Mouse (Mus musculus): Measurements from ENCODE around the gene Cd101. TPM values are rescaled to one million over a fixed set of nuclear protein-coding genes. Genes with fewer than 3 reads are reported as not detected.

Gene Cd101
- polyA plus RNA-seq, 1 experiment: not detected

DNA sequence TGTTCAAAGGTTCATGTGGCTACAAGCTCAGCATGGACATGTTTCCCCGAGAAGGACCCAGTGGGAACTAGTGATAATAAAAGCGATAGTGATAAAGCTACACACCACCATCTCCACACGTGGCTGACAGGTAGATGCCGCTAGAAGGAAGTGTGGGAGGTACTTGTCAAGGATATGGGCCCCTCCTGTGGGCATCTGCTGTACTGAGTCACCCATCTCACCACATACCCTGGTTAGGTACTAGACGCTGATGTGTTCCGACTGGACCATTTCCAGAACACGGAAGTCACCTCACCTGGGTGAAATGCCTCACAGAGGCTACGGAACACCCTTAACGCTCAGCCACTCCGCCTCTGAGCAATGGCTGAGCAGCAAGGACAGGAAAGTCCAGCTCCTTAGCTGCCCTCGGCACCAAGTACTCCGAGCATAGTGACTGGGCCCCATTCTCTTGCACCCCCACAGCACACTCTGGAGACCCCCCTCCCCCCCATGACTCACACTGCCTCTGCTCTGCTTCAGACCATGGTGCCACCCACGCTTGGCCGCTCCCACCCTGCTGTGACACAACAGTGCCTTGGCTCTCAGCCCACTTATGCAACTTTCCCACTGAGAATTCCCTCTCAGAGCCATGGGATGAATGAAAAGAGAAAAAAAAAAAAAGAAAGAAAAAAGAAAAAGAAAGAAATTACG is 18.4 kb upstream of the Cd101 start:
- Histone ChIP-seq H3K4me1 (ENCODE audit: control insufficient read depth, insufficient read depth, low read length) (no peaks in the 10 kb centered on the region), H3K27ac (ENCODE audit: insufficient read depth, low read length) (no peak overlapping the region), H3K4me3 (ENCODE audit: insufficient read depth, low read length) (no peak overlapping the region)
- TF ChIP-seq CTCF (IDR thresholded peaks at IDR 0.05; ENCODE audit: borderline replicate concordance, insufficient read depth, low read length) (no peak), POLR2A (IDR thresholded peaks at IDR 0.05; ENCODE audit: low read depth, low read length) (no peak)

- Histone ChIP-seq H3K4me3 (ENCODE audit: insufficient read depth, low read length) (no peak overlapping the region), H3K27ac (ENCODE audit: insufficient read depth, low read length) (no peak overlapping the region), H3K4me1 (ENCODE audit: control insufficient read depth, insufficient read depth, low read length) (no peaks in the 10 kb centered on the region)
- TF ChIP-seq POLR2A (IDR thresholded peaks at IDR 0.05; ENCODE audit: low read depth, low read length) (no peak), CTCF (IDR thresholded peaks at IDR 0.05; ENCODE audit: borderline replicate concordance, insufficient read depth, low read length) (no peak)
Observed at GRCm38 (mm10) chr3:101045431-101045830, 16.1 kb upstream of the Cd101 start.

DNA sequence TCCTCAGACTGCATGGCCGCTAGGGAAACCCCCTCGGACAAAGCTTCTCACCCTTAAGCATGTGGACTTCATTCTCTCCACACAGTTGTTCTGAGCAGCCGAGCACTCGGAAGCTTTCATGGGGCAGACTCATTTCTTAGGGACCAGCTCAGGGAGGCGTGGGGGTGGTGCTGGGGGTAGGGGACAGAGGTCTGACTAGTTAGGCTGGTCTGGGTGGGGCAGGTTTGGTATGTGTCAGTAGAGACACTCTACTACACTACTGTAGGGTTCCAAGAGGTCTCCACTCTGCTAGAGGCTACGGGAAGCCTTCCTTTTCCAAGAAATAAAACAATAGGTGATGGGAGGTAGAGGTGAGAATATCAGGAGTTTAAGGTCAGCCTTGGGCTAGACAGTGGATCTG is 15.3 kb upstream of the Cd101 start:
- no peaks in the 10 kb centered on the region for H3K4me1 ChIP-seq (ENCODE audit: control insufficient read depth, insufficient read depth, low read length)
- no peak overlapping the region for H3K4me3 ChIP-seq (ENCODE audit: insufficient read depth, low read length)
- TF ChIP-seq POLR2A (IDR thresholded peaks at IDR 0.05; ENCODE audit: low read depth, low read length): no peak
- no peak for TF ChIP-seq CTCF (IDR thresholded peaks at IDR 0.05; ENCODE audit: borderline replicate concordance, insufficient read depth, low read length)
- H3K27ac ChIP-seq (ENCODE audit: insufficient read depth, low read length): no peak overlapping the region

GRCm38 (mm10) chr3:101041997-101042396 is 12.6 kb upstream of the Cd101 start:
- no peak overlapping the region for H3K27ac ChIP-seq (ENCODE audit: insufficient read depth, low read length)
- no peaks in the 10 kb centered on the region for H3K4me1 ChIP-seq (ENCODE audit: control insufficient read depth, insufficient read depth, low read length)
- H3K4me3 ChIP-seq (ENCODE audit: insufficient read depth, low read length): no peak overlapping the region
- no peak for TF ChIP-seq POLR2A (IDR thresholded peaks at IDR 0.05; ENCODE audit: low read depth, low read length)
- no peak for TF ChIP-seq CTCF (IDR thresholded peaks at IDR 0.05; ENCODE audit: borderline replicate concordance, insufficient read depth, low read length)

DNA sequence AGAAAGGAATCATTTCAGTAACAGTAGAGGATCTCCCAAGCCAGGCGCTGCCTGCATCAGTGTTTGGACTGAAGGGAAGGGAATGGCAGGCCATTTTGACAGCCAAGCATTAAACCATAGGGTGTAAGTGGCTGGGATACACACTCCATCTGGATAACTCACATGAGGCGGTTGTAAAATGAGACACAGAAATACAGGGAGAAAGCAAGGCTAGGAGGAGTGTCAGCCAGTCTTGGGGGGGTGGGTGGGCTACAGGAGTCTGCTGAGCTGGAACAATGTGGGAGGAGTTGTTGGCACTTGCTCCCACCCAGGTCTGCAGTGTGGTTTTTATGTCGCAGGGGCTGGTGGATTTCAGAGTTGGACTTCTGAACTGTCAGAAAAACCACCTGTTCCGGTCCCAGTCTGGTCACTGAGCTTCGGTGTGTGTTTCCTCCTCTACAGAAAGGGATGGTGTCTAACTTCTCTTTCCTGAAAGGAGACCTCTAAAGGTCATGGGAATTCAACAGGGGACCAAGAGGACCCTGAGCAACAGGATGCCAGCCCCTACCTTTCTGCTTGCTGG is 8.7 kb upstream of the Cd101 start:
- Histone ChIP-seq H3K4me3 (ENCODE audit: insufficient read depth, low read length) (no peak overlapping the region), H3K27ac (ENCODE audit: insufficient read depth, low read length) (no peak overlapping the region), H3K4me1 (ENCODE audit: control insufficient read depth, insufficient read depth, low read length) (no peaks in the 10 kb centered on the region)
- no peak for TF ChIP-seq POLR2A (IDR thresholded peaks at IDR 0.05; ENCODE audit: low read depth, low read length)
- no peak for TF ChIP-seq CTCF (IDR thresholded peaks at IDR 0.05; ENCODE audit: borderline replicate concordance, insufficient read depth, low read length)

- H3K27ac ChIP-seq (ENCODE audit: insufficient read depth, low read length): no peak overlapping the region
- H3K4me3 ChIP-seq (ENCODE audit: insufficient read depth, low read length): no peak overlapping the region
- no peaks in the 10 kb centered on the region for H3K4me1 ChIP-seq (ENCODE audit: control insufficient read depth, insufficient read depth, low read length)
- no peak for TF ChIP-seq CTCF (IDR thresholded peaks at IDR 0.05; ENCODE audit: borderline replicate concordance, insufficient read depth, low read length)
- no peak for TF ChIP-seq POLR2A (IDR thresholded peaks at IDR 0.05; ENCODE audit: low read depth, low read length)
Observed at GRCm38 (mm10) chr3:101036001-101036400, 6.6 kb upstream of the Cd101 start.

DNA sequence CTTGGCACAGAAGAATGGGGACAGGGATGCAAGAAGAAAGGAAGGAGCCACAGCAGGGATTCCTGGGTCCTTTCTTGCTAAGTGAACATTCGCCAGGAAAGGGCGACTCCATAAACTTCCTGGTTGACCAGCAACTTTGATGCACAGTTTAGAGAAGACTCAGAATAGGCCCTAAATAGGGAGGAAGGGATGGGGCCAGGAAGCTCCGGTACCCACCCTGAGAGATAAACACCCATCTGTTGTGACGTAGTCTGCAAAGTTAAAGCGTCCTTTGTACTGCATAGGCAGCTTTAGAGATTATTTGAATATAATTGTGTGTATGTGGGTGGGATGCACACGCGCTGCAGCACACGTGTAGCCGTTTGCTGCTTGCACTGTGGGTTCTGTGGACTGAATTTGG is 5.2 kb upstream of the Cd101 start:
- Histone ChIP-seq H3K27ac (ENCODE audit: insufficient read depth, low read length) (no peak overlapping the region), H3K4me1 (ENCODE audit: control insufficient read depth, insufficient read depth, low read length) (no peaks in the 10 kb centered on the region), H3K4me3 (ENCODE audit: insufficient read depth, low read length) (no peak overlapping the region)
- no peak for TF ChIP-seq POLR2A (IDR thresholded peaks at IDR 0.05; ENCODE audit: low read depth, low read length)
- no peak for TF ChIP-seq CTCF (IDR thresholded peaks at IDR 0.05; ENCODE audit: borderline replicate concordance, insufficient read depth, low read length)

GRCm38 (mm10) chr3:101033644-101034043 is 4.3 kb upstream of the Cd101 start:
- Histone ChIP-seq H3K27ac (ENCODE audit: insufficient read depth, low read length) (no peak overlapping the region), H3K4me3 (ENCODE audit: insufficient read depth, low read length) (no peak overlapping the region), H3K4me1 (ENCODE audit: control insufficient read depth, insufficient read depth, low read length) (no peaks in the 10 kb centered on the region)
- no peak for TF ChIP-seq CTCF (IDR thresholded peaks at IDR 0.05; ENCODE audit: borderline replicate concordance, insufficient read depth, low read length)

- H3K27ac ChIP-seq (ENCODE audit: insufficient read depth, low read length): no peak overlapping the region
- TF ChIP-seq POLR2A (IDR thresholded peaks at IDR 0.05; ENCODE audit: low read depth, low read length) (no peak), CTCF (IDR thresholded peaks at IDR 0.05; ENCODE audit: borderline replicate concordance, insufficient read depth, low read length) (no peak)
- no peaks in the 10 kb centered on the region for H3K4me1 ChIP-seq (ENCODE audit: control insufficient read depth, insufficient read depth, low read length)
- H3K4me3 ChIP-seq (ENCODE audit: insufficient read depth, low read length): no peak overlapping the region
Observed at GRCm38 (mm10) chr3:101031456-101032142, 2.2 kb upstream of the Cd101 start.

DNA sequence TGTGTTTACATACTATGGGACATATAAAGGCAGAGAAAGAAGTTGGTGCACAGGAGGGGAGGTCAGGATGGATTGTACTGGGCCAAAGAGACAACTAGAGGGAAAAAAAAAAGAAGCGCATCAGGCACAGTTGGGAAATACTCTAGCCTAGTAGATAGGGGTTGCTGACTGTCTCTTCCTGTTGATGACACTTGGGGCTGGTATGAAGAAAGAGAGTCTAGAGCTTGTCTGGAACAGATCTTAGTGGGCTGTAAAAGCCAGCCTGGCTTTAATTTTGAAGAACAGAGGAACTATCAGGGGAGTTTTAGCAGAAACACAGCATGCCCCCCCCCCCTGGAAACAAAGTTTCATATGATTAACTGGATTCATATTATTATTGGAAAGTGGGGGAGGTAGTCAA is 1.3 kb upstream of the Cd101 start:
- no peak for TF ChIP-seq POLR2A (IDR thresholded peaks at IDR 0.05; ENCODE audit: low read depth, low read length)
- TF ChIP-seq CTCF (IDR thresholded peaks at IDR 0.05; ENCODE audit: borderline replicate concordance, insufficient read depth, low read length): no peak
- H3K4me1 ChIP-seq (ENCODE audit: control insufficient read depth, insufficient read depth, low read length): no peaks in the 10 kb centered on the region
- no peak overlapping the region for H3K27ac ChIP-seq (ENCODE audit: insufficient read depth, low read length)
- no peak overlapping the region for H3K4me3 ChIP-seq (ENCODE audit: insufficient read depth, low read length)
